Mouse (Mus musculus) inflammation-experienced regulatory T-cells, adult 6 months (primary cell): ENCODE measurements around the gene Gm49383. TPM values are rescaled to one million over a fixed set of nuclear protein-coding genes. Genes with fewer than 3 reads are reported as not detected.
"Not testable (repeated sequence)": the region's sequence is repeated elsewhere in the genome, so short reads cannot be mapped to it uniquely, and the experiment has no call there.

Experiments
- ATAC-seq: one replicate; pipeline ENCODE4 v1.8.0; 2017
- polyA plus RNA-seq, 3 experiments: library from polyadenylated mRNA; unstranded; fragments of 100-300 nt; shearing (Covaris generic); gene quantifications; one replicate each; pipeline ENCODE4 v1.2.1; 2017

Gm49383 gene
- polyA plus RNA-seq, 3 experiments from 2014 or later, result 6.9 to 16.1 (median 8.8) TPM

DNA sequence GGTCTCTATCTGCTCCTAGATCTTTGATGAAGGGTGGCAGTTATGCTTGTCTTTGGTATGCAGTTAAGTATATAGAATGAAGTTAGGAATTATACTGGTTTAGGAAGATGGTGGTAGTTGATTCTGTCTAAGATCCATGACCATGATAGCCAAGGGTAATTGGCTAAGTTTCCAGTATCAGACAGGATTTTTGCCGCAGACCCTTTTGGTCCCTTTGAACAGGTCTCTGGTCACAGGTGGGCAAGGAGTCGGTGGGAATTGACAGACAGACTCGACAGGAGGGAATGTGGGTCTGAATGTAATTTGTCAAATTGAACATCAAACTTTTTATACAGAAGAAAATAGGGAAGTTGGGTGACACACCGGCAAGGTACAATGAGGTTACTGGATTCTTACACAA is 33.3 kb downstream of the Gm49383 start:
- ATAC-seq, result not testable (repeated sequence)

DNA sequence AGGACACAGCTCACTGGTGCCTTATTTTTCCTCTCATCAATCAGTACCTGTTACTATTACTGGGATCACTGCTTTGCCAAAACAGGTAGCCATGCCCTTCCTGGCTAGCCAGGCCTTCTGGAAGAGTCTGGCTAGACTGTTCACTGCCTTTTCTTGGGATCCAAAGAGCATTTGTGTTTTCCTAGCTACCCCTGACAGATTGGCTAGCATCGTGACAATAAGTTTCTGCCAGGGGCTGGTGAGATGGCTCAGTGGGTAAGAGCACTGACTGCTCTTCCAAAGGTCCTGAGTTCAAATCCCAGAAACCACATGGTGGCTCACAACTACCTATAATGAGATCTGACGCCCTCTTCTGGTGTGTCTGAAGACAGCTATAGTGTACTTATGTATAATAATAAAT is 36.2 kb downstream of the Gm49383 start:
- ATAC-seq, result not testable (repeated sequence)

GRCm38 (mm10) chr12:69159578-69159940 is 37.3 kb downstream of the Gm49383 start:
- peak; percentile 52 for ATAC-seq

GRCm38 (mm10) chr12:69158765-69159577 is 37.9 kb downstream of the Gm49383 start, which contains the start of gene Rps29:
Rps29 (minus strand) TSS chr12:69159186.
- peak; percentile 92 for ATAC-seq

DNA sequence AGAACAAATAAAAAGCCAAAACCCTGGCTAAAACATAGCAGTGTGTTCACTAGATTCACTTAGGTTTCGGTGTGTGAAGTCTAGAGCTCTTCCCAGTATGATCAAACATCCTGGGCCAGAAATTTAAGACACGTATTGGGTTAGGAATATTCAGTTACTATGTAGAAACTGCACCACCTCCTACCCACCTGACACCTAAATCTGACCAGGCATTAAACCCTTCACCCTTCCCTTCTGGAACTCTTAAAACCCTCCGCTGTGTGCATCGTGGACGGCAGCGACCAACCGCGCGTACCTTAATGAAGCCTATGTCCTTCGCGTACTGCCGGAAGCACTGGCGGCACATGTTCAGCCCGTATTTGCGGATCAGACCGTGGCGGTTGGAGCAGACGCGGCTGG is 38.5 kb downstream of the Gm49383 start:
- ATAC-seq, result no peak

- no peak for ATAC-seq
Observed at GRCm38 (mm10) chr12:69157107-69157506, 39.8 kb downstream of the Gm49383 start.

- no peak for ATAC-seq
Observed at GRCm38 (mm10) chr12:69156436-69156835, 40.5 kb downstream of the Gm49383 start.

DNA sequence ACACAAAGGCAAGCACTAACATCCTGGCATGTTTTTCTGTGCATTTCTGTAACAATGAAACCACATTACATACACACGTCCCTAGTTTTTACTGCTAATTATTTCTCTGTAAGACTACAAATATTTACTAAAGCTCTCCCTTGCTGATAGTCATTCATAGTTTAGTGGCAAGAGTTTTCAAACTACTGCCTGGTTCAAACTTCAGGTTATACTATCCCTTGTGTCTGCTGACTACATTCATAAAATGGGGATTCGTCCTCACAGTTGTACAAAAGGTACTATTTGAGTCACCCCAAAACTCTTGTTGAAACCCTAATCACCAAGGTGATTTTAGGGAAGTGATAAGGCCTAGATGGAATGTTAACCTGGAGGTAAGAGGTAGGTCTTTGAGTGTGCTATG is 41.0 kb downstream of the Gm49383 start:
- no peak for ATAC-seq

GRCm38 (mm10) chr12:69150049-69150448 is 46.9 kb downstream of the Gm49383 start:
- ATAC-seq, result no peak

GRCm38 (mm10) chr12:69147166-69147735 is 49.7 kb downstream of the Gm49383 start:
- no peak for ATAC-seq

GRCm38 (mm10) chr12:69143460-69143859 is 53.4 kb downstream of the Gm49383 start:
- no peak for ATAC-seq

- ATAC-seq, result no peak
Observed at GRCm38 (mm10) chr12:69139841-69140240, 57.1 kb downstream of the Gm49383 start.

DNA sequence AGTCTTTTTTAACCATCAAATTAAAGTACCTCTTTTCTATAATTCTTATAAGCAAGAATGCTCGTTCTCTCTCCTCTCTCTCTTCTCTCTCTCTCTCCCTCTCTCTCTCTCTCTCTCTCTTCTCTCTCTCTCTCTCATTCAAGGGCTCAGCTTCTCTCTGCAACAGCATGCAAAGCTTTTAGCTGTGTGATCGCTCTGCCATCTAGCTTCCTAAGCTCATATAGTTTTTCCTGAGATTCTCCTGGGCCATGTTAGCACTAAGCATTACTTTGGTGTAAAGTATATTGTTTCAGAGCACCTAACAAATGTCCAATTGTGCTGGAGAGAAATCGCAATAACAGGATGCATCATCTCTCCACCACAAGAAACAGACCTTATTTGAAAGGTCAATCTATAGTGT is 57.7 kb downstream of the Gm49383 start:
- no peak for ATAC-seq

Other genes with a start within 250 kb of the Gm49383 start
- 1,000 to 10,000 TPM; 2,056 to 4,231 (median 2,807) TPM for gene Rps29, start 37.9 kb downstream of the Gm49383 start, polyA plus RNA-seq
- 1 to 10 TPM in 2 of 3 experiments, not detected in 1; 1.5 to 8.2 TPM for gene Lrr1, start 28.3 kb downstream of the Gm49383 start, polyA plus RNA-seq
- gene Rpl36al, start 13.0 kb downstream of the Gm49383 start, polyA plus RNA-seq, result 100 to 1,000 TPM; 533 to 565 (median 537) TPM
- gene Mgat2, start 12.9 kb downstream of the Gm49383 start, polyA plus RNA-seq, result 10 to 100 TPM; 17.8 to 27.9 (median 21.1) TPM
- gene Dnaaf2, start 1.3 kb upstream of the Gm49383 start, polyA plus RNA-seq, result 1 to 10 TPM; 4.7 to 5.4 (median 4.7) TPM
- gene Gm49384, start 7.2 kb upstream of the Gm49383 start, polyA plus RNA-seq, result 10 to 100 TPM in 1 of 3 experiments, 1 to 10 TPM in 2; 7.9 to 15.2 (median 9.6) TPM
- 10 to 100 TPM in 1 of 3 experiments, 1 to 10 TPM in 2; 5.1 to 22.6 (median 7.6) TPM for gene Pole2, start 31.1 kb upstream of the Gm49383 start, polyA plus RNA-seq
- gene Klhdc1, start 44.1 kb upstream of the Gm49383 start, polyA plus RNA-seq, result 10 to 100 TPM; 15.4 to 41.1 (median 25.4) TPM
- gene Klhdc2, start 99.6 kb upstream of the Gm49383 start, polyA plus RNA-seq, result 10 to 100 TPM; 12.0 to 16.0 (median 14.3) TPM
- 100 to 1,000 TPM; 135 to 198 (median 180) TPM for gene Nemf, start 160.1 kb upstream of the Gm49383 start, polyA plus RNA-seq
- 10 to 100 TPM; 40.5 to 93.3 (median 88.9) TPM for gene Arf6, start 175.0 kb upstream of the Gm49383 start, polyA plus RNA-seq
- not detected for gene Gm9887, start 175.4 kb upstream of the Gm49383 start, polyA plus RNA-seq